Mouse (Mus musculus) stomach, postnatal 0 days (tissue): Measurements from ENCODE around the gene Zfp750. TPM values are rescaled to one million over a fixed set of nuclear protein-coding genes. Genes with fewer than 3 reads are reported as not detected.

ENCODE experiments used
- ATAC-seq: fragments of 200-750 bp; cut with Nextera tagmentation; 2 replicates; pipeline ENCODE4 v1.8.0; 2017; ENCODE audit not compliant: low FRiP score, low TSS enrichment
- DNase-seq: peaks from one replicate; pipeline ENCODE4 v3.0.0-alpha.2; 2016; ENCODE audit warnings: low spot score
- H3K27ac ChIP-seq: fragments of 300-500 bp; sonication (generic); replicated peaks from 2 replicates; pipeline ENCODE4 v1.5.1; 2014; ENCODE audit warnings: mild to moderate bottlenecking, control low read depth
- H3K27me3 ChIP-seq: fragments of 300-500 bp; sonication (generic); 2 replicates; pipeline ENCODE4 v1.6.1; 2014; ENCODE audit warnings: low read length; ENCODE audit not compliant: control insufficient read depth, insufficient read depth
- H3K36me3 ChIP-seq: fragments of 300-500 bp; sonication (generic); 2 replicates; pipeline ENCODE4 v1.6.1; 2014; ENCODE audit warnings: low read length, mixed read lengths; ENCODE audit not compliant: control insufficient read depth, insufficient read depth
- H3K4me1 ChIP-seq: fragments of 300-500 bp; sonication (generic); replicated peaks from 2 replicates; pipeline ENCODE4 v1.6.1; 2014; ENCODE audit warnings: antibody characterized with exemption; ENCODE audit not compliant: control insufficient read depth, insufficient read depth
- H3K4me2 ChIP-seq: fragments of 300-500 bp; sonication (generic); replicated peaks from 2 replicates; pipeline ENCODE4 v1.6.1; 2014; ENCODE audit warnings: low read depth, mild to moderate bottlenecking, control low read depth, moderate library complexity
- H3K4me3 ChIP-seq: fragments of 300-500 bp; sonication (generic); 2 replicates; pipeline ENCODE4 v1.5.1; 2014; ENCODE audit warnings: low read depth, low read length, control low read depth
- H3K9ac ChIP-seq: fragments of 300-500 bp; sonication (generic); 2 replicates; pipeline ENCODE4 v1.6.1; 2014; ENCODE audit warnings: mild to moderate bottlenecking, low read length, control low read depth, mixed read lengths
- H3K9me3 ChIP-seq: fragments of 300-500 bp; sonication (generic); 2 replicates; pipeline ENCODE4 v1.6.1; 2016; ENCODE audit warnings: low read length; ENCODE audit not compliant: control insufficient read depth
- CTCF ChIP-seq: IDR thresholded peaks from 2 replicates; pipeline ENCODE4 v1.5.1; 2016; ENCODE audit warnings: antibody characterized with exemption, low read depth, mild to moderate bottlenecking, moderate library complexity
- EP300 ChIP-seq: optimal IDR thresholded peaks from 2 replicates; pipeline ENCODE3; 2016; ENCODE audit warnings: antibody characterized with exemption
- WGBS: fragments of 180-500 bp; shearing (Covaris S2); extraction: QIAGEN DNeasy Blood & Tissue Kit; methylation state at CpG from one replicate; pipeline ENCODE4 v1.1.7; 2014; 5-methylcytosine and 5-hydroxymethylcytosine counted together
- polyA plus RNA-seq: library from polyadenylated mRNA; unstranded; fragments of >200 nt; fragmentation: Nextera tagmentation; extraction: Ambion mirVana; gene quantifications from 2 replicates; pipeline ENCODE4 v1.2.1, GENCODE M21; 2015

The Zfp750 gene
- polyA plus RNA-seq, 1 experiment from 2014 or later, result 19.2 TPM

- DNase-seq, result peak; percentile 85
- 43% methylated on average over 7 of the region's 7 CpGs for WGBS
Measured at GRCm38 (mm10) chr11:121544755-121545397, 25.7 kb upstream of the Zfp750 start.

GRCm38 (mm10) chr11:121543922-121544321 lies 24.8 kb upstream of the Zfp750 start:
- peak; percentile 98 for ATAC-seq
- H3K4me3 ChIP-seq, result no peak overlapping the region
- peak overlapping the region; percentile 13; the same call in 1 of the 2 replicates for H3K9ac ChIP-seq
- H3K4me1 ChIP-seq, result peaks cover 7% of the 10 kb centered on the region
- H3K27ac ChIP-seq, result peak overlapping the region; percentile 93
- peak overlapping the region; percentile 39 for H3K4me2 ChIP-seq
- peak; percentile 94 for DNase-seq
- no peaks in the 10 kb centered on the region for H3K9me3 ChIP-seq
- TF ChIP-seq EP300, result peak; percentile 72
- no peak for TF ChIP-seq CTCF
- WGBS, result 67% methylated on average over 9 of the region's 9 CpGs
- H3K36me3 ChIP-seq, result no peaks in the 10 kb centered on the region
- H3K27me3 ChIP-seq, result no peaks in the 10 kb centered on the region

More at GRCm38 (mm10) chr11:121544755-121545397, 25.7 kb upstream of the Zfp750 start:
- Histone ChIP-seq H3K9me3 (no peaks in the 10 kb centered on the region), H3K27me3 (no peaks in the 10 kb centered on the region), H3K4me2 (peak overlapping the region; percentile 39), H3K36me3 (no peaks in the 10 kb centered on the region), H3K27ac (peak overlapping the region; percentile 93), H3K9ac (peak overlapping the region; percentile 38; the same call in 1 of the 2 replicates), H3K4me3 (no peak overlapping the region), H3K4me1 (peaks cover 7% of the 10 kb centered on the region)
- TF ChIP-seq EP300 (peak; percentile 78), CTCF (no peak)
- ATAC-seq, result peak; percentile 73

- H3K4me1 ChIP-seq, result peaks cover 7% of the 10 kb centered on the region
- DNase-seq, result peak; percentile 36
- ATAC-seq, result peak; percentile 4; the same call in 1 of the 2 replicates
- no peaks in the 10 kb centered on the region for H3K27me3 ChIP-seq
- H3K36me3 ChIP-seq, result no peaks in the 10 kb centered on the region
- peak overlapping the region; percentile 13; the same call in 1 of the 2 replicates for H3K9ac ChIP-seq
- TF ChIP-seq CTCF, result no peak
- TF ChIP-seq EP300, result no peak
- peak overlapping the region; percentile 93 for H3K27ac ChIP-seq
- H3K9me3 ChIP-seq, result no peaks in the 10 kb centered on the region
- WGBS, result 57% methylated on average over 5 of the region's 5 CpGs
- H3K4me3 ChIP-seq, result no peak overlapping the region
- no peak overlapping the region for H3K4me2 ChIP-seq
Measured at GRCm38 (mm10) chr11:121543287-121543856, 24.2 kb upstream of the Zfp750 start.

GRCm38 (mm10) chr11:121542471-121542870 lies 23.3 kb upstream of the Zfp750 start:
- 83% methylated on average over 4 of the region's 4 CpGs for WGBS
- no peak for TF ChIP-seq EP300
- TF ChIP-seq CTCF, result no peak
- no peak overlapping the region for H3K9ac ChIP-seq

GRCm38 (mm10) chr11:121536528-121536927 lies 17.4 kb upstream of the Zfp750 start:
- Histone ChIP-seq H3K36me3 (no peaks in the 10 kb centered on the region), H3K4me1 (no peaks in the 10 kb centered on the region), H3K4me3 (no peak overlapping the region), H3K9ac (no peak overlapping the region), H3K27me3 (no peaks in the 10 kb centered on the region), H3K9me3 (no peaks in the 10 kb centered on the region), H3K27ac (peak overlapping the region; percentile 61; the same call in 1 of the 2 replicates), H3K4me2 (no peak overlapping the region)
- 21% methylated on average over 3 of the region's 3 CpGs for WGBS
- peak; percentile 29 for DNase-seq
- 0 out of 2 replicates have a peak, but pooled peaks have one; percentile 50 for ATAC-seq
- TF ChIP-seq CTCF (no peak), EP300 (no peak)

More at GRCm38 (mm10) chr11:121542471-121542870, 23.3 kb upstream of the Zfp750 start:
- Histone ChIP-seq H3K4me3 (no peak overlapping the region), H3K36me3 (no peaks in the 10 kb centered on the region), H3K4me1 (peaks cover 7% of the 10 kb centered on the region), H3K27ac (peak overlapping the region; percentile 93; the same call in 1 of the 2 replicates), H3K4me2 (no peak overlapping the region), H3K27me3 (no peaks in the 10 kb centered on the region), H3K9me3 (no peaks in the 10 kb centered on the region)
- DNase-seq (no peak), ATAC-seq (no peak)

- no peak for DNase-seq
- no peak overlapping the region for H3K4me3 ChIP-seq
- H3K9me3 ChIP-seq, result no peaks in the 10 kb centered on the region
- no peak overlapping the region for H3K4me2 ChIP-seq
- no peaks in the 10 kb centered on the region for H3K36me3 ChIP-seq
- H3K27me3 ChIP-seq, result no peaks in the 10 kb centered on the region
- H3K27ac ChIP-seq, result peak overlapping the region; percentile 61
- TF ChIP-seq CTCF, result no peak
- no peak for ATAC-seq
- WGBS, result 78% methylated on average over 3 of the region's 3 CpGs
- H3K9ac ChIP-seq, result no peak overlapping the region
- H3K4me1 ChIP-seq, result no peaks in the 10 kb centered on the region
Measured at GRCm38 (mm10) chr11:121529747-121530146, 10.6 kb upstream of the Zfp750 start.
